Mouse (Mus musculus) neutrophil, adult 59 days (primary cell): ENCODE results near the gene Gm10409. TPM values are rescaled to one million over a fixed set of nuclear protein-coding genes. Genes with fewer than 3 reads are reported as not detected.

Source experiments
- total RNA-seq, 2 experiments: library from RNA; stranded (reverse); gene quantifications; 1 replicate in 1 of 2; 2 replicates in 1 of 2; pipeline ENCODE4 v1.2.4; 2023

The Gm10409 gene
- not detected for total RNA-seq

GRCm38 (mm10) chr14:3412314-3412713, at the start of gene Gm10409:
Gene Gm10409 (plus strand): TSS chr14:3412614.

DNA sequence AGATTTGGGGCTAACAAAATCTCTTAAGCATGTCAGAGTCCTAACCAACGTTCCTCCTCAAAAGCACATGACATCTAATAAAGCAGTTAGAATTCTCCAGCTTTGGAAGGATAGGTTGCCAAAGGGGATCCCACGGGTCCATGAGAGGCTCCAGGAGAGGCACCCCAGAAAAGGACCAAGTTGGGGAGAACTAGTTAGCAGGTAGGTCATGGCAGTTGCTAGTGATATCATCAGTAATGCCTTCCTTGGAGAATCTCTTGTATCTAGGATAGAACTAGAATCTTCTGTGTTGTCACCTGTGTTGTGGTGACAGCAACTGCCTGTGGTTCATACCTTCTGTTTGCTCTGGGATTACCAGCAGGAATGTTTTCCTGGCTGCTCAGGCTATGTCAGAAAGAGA, 17.6 kb upstream of the Gm10409 start, which contains the start of gene Gm10413:
Gene Gm10413 (plus strand): TSS at position 301 of the 400 bp plus-strand sequence.

DNA sequence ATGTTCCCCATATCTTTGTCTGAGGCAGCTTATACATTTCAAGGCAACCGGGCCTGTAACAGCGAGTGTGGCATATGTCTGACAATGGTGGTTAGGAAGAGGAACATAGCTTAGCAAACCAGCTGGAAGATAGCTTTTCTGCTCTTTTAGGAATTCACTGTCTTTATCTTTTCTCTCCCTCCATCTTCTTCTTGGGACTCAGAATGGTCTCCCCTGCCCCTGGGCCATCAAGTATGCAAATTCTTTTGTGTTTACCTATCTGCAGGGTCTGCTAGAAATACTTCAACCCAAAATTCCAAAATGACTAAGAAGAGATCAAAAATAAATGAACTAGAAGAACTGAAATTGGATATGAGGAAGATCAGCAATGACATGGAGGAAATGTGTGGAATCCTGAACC, 15.4 kb downstream of the Gm10409 start, which contains the start of gene Gm3005:
Gene Gm3005 (plus strand): TSS at position 301 of the 400 bp plus-strand sequence.

GRCm38 (mm10) chr14:3449079-3449478, 36.7 kb downstream of the Gm10409 start, which contains the start of gene Gm10408:
Gene Gm10408 (plus strand): TSS chr14:3449379.

Other genes with a start within 250 kb of the Gm10409 start
- not detected for gene Gm5795, start 224.4 kb upstream of the Gm10409 start, total RNA-seq
- gene D830030K20Rik, start 204.1 kb upstream of the Gm10409 start, total RNA-seq, result not detected
- gene Gm2956, start 80.0 kb upstream of the Gm10409 start, total RNA-seq, result not detected
- not detected for gene Gm10413, start 17.5 kb upstream of the Gm10409 start, total RNA-seq
- not detected for gene Gm3005, start 15.5 kb downstream of the Gm10409 start, total RNA-seq
- gene Gm10408, start 36.8 kb downstream of the Gm10409 start, total RNA-seq, result not detected
- not detected for gene Gm3012, start 221.9 kb downstream of the Gm10409 start, total RNA-seq
- not detected for gene Gm3020, start 239.4 kb downstream of the Gm10409 start, total RNA-seq